Mouse (Mus musculus) left cerebral cortex, postnatal 14 days (tissue): Measurements from ENCODE around the gene Ehbp1. TPM values are rescaled to one million over a fixed set of nuclear protein-coding genes. Genes with fewer than 3 reads are reported as not detected.

Source experiments
- DNase-seq, 2 experiments: peaks; one replicate each; pipeline ENCODE4 v3.0.0; 2021 to 2022; ENCODE audit warnings: low spot score in 2 of 2, mixed read lengths in 1 of 2
- intact Hi-C: fragments of 180-260 bp; cut with DNase I; formaldehyde crosslinking; loops from one replicate; pipeline ENCODE4 v1.15.1; 2025
- total RNA-seq, 2 experiments: library from RNA; stranded (reverse); gene quantifications; 2 replicates each; pipeline ENCODE4 v1.2.3; 2021

Gene Ehbp1
- total RNA-seq, 2 experiments from 2014 or later, result 57.0 to 58.0 TPM

- no peak for DNase-seq
- intact Hi-C loops, result no loop called here
These were observed 203.6 kb downstream of the Ehbp1 start for GRCm38 (mm10) chr11:22138466-22138865.

GRCm38 (mm10) chr11:22125188-22125587 lies 216.9 kb downstream of the Ehbp1 start:
- no peak for DNase-seq
- intact Hi-C loops, result no loop called here

GRCm38 (mm10) chr11:22118853-22119252 lies 223.2 kb downstream of the Ehbp1 start:
- intact Hi-C loops, result no loop called here
- no peak for DNase-seq

GRCm38 (mm10) chr11:22112161-22112560 lies 229.9 kb downstream of the Ehbp1 start:
- no peak for DNase-seq
- intact Hi-C loops, result no loop called here

GRCm38 (mm10) chr11:22089346-22089745 lies 252.7 kb downstream of the Ehbp1 start:
- no peak for DNase-seq
- intact Hi-C loops, result no loop called here

GRCm38 (mm10) chr11:22063352-22063751 lies 278.7 kb downstream of the Ehbp1 start:
- intact Hi-C loops, result no loop called here
- no peak for DNase-seq

GRCm38 (mm10) chr11:22061660-22062059 lies 280.4 kb downstream of the Ehbp1 start:
- no peak for DNase-seq
- intact Hi-C loops, result no loop called here

- intact Hi-C loops, result no loop called here
- DNase-seq, result no peak
These were observed 284.6 kb downstream of the Ehbp1 start for GRCm38 (mm10) chr11:22057538-22057937.

GRCm38 (mm10) chr11:22055908-22056307 lies 286.2 kb downstream of the Ehbp1 start:
- intact Hi-C loops, result no loop called here
- DNase-seq, result no peak

- intact Hi-C loops, result no loop called here
- DNase-seq, result no peak
These were observed 288.9 kb downstream of the Ehbp1 start for GRCm38 (mm10) chr11:22053034-22053668.

GRCm38 (mm10) chr11:22050864-22051263 lies 291.2 kb downstream of the Ehbp1 start:
- no peak for DNase-seq
- intact Hi-C loops, result no loop called here

GRCm38 (mm10) chr11:22039854-22040426 lies 302.2 kb downstream of the Ehbp1 start:
- intact Hi-C loops, result no loop called here
- DNase-seq, result no peak

- DNase-seq, result no peak
- intact Hi-C loops, result no loop called here
These were observed 307.5 kb downstream of the Ehbp1 start for GRCm38 (mm10) chr11:22034564-22035105.

- no peak for DNase-seq
- intact Hi-C loops, result no loop called here
These were observed 308.5 kb downstream of the Ehbp1 start for GRCm38 (mm10) chr11:22033582-22033981.

- no peak for DNase-seq
- intact Hi-C loops, result no loop called here
These were observed 321.5 kb downstream of the Ehbp1 start for GRCm38 (mm10) chr11:22020602-22021001.

- DNase-seq, result no peak
- intact Hi-C loops, result no loop called here
These were observed 324.6 kb downstream of the Ehbp1 start for GRCm38 (mm10) chr11:22017444-22017843.

GRCm38 (mm10) chr11:22016341-22016740 lies 325.8 kb downstream of the Ehbp1 start:
- intact Hi-C loops, result no loop called here
- DNase-seq, result no peak

GRCm38 (mm10) chr11:22008817-22009216 lies 333.3 kb downstream of the Ehbp1 start:
- intact Hi-C loops, result no loop called here
- no peak for DNase-seq

- intact Hi-C loops, result no loop called here
- no peak for DNase-seq
These were observed 333.9 kb downstream of the Ehbp1 start for GRCm38 (mm10) chr11:22008129-22008596.

- intact Hi-C loops, result no loop called here
- DNase-seq, result no peak
These were observed 334.3 kb downstream of the Ehbp1 start for GRCm38 (mm10) chr11:22007781-22008110.

- intact Hi-C loops, result no loop called here
- DNase-seq, result no peak
These were observed 334.9 kb downstream of the Ehbp1 start for GRCm38 (mm10) chr11:22007088-22007780.
